Mouse (Mus musculus) stomach, postnatal 0 days (tissue): ENCODE data around the gene Ehd2.

Experiments
- CTCF ChIP-seq: IDR thresholded peaks from 2 replicates; pipeline ENCODE4 v1.5.1; 2016; ENCODE audit warnings: antibody characterized with exemption, low read depth, mild to moderate bottlenecking, moderate library complexity
- EP300 ChIP-seq: optimal IDR thresholded peaks from 2 replicates; pipeline ENCODE3; 2016; ENCODE audit warnings: antibody characterized with exemption

GRCm38 (mm10) chr7:15950008-15950407 is 17.4 kb downstream of the Ehd2 start:
- TF ChIP-seq CTCF (no peak), EP300 (no peak)
